Mouse (Mus musculus) c-Kit-positive CD71-positive TER-119-positive erythroid progenitor cells, embryonic 14.5 days (primary cell): ENCODE measurements around the gene Oxtr.

Source experiments
- DNase-seq: peaks from one replicate; pipeline ENCODE4 v3.0.0-alpha.2; 2013; ENCODE audit warnings: low spot score

Oxtr gene

GRCm38 (mm10) chr6:112489910-112490559, at the start of gene Oxtr:
TSS of gene Oxtr (minus strand) at chr6:112489943.
- DNase-seq: no peak

- DNase-seq: no peak
These were observed 35.7 kb upstream of the Oxtr start for GRCm38 (mm10) chr6:112525434-112525833.

GRCm38 (mm10) chr6:112524459-112524858, 34.7 kb upstream of the Oxtr start:
- DNase-seq: no peak

GRCm38 (mm10) chr6:112517991-112518390, 28.2 kb upstream of the Oxtr start:
- no peak for DNase-seq

GRCm38 (mm10) chr6:112517572-112517971, 27.8 kb upstream of the Oxtr start:
- DNase-seq: no peak

- no peak for DNase-seq
These were observed 26.8 kb upstream of the Oxtr start for GRCm38 (mm10) chr6:112516496-112516895.

- DNase-seq: no peak
These were observed 24.8 kb upstream of the Oxtr start for GRCm38 (mm10) chr6:112514591-112514990.

GRCm38 (mm10) chr6:112510346-112510745, 20.6 kb upstream of the Oxtr start:
- DNase-seq: no peak

GRCm38 (mm10) chr6:112509590-112510131, 19.9 kb upstream of the Oxtr start:
- DNase-seq: no peak

GRCm38 (mm10) chr6:112507617-112508016, 17.9 kb upstream of the Oxtr start:
- no peak for DNase-seq

- no peak for DNase-seq
These were observed 11.4 kb upstream of the Oxtr start for GRCm38 (mm10) chr6:112501156-112501555.

- DNase-seq: no peak
These were observed 9.7 kb upstream of the Oxtr start for GRCm38 (mm10) chr6:112499456-112499855.

- DNase-seq: no peak
These were observed 9.0 kb upstream of the Oxtr start for GRCm38 (mm10) chr6:112498716-112499115.

- no peak for DNase-seq
These were observed 7.7 kb upstream of the Oxtr start for GRCm38 (mm10) chr6:112497456-112497855.

GRCm38 (mm10) chr6:112496291-112497060, 6.7 kb upstream of the Oxtr start:
- no peak for DNase-seq

GRCm38 (mm10) chr6:112495219-112495618, 5.5 kb upstream of the Oxtr start:
- DNase-seq: no peak

- no peak for DNase-seq
These were observed 4.9 kb upstream of the Oxtr start for GRCm38 (mm10) chr6:112494620-112495081.

- DNase-seq: no peak
These were observed 3.6 kb upstream of the Oxtr start for GRCm38 (mm10) chr6:112493371-112493770.

GRCm38 (mm10) chr6:112492656-112493055, 2.9 kb upstream of the Oxtr start:
- no peak for DNase-seq

GRCm38 (mm10) chr6:112491521-112491920, 1.8 kb upstream of the Oxtr start:
- no peak for DNase-seq

- DNase-seq: peak; percentile 15
These were observed 991 bp upstream of the Oxtr start for GRCm38 (mm10) chr6:112490625-112491242.

GRCm38 (mm10) chr6:112489181-112489909, 398 bp downstream of the Oxtr start:
- DNase-seq: no peak
